Comparison of ENCODE assay signal across 11 mouse cellular contexts in the genomic region with DNA sequence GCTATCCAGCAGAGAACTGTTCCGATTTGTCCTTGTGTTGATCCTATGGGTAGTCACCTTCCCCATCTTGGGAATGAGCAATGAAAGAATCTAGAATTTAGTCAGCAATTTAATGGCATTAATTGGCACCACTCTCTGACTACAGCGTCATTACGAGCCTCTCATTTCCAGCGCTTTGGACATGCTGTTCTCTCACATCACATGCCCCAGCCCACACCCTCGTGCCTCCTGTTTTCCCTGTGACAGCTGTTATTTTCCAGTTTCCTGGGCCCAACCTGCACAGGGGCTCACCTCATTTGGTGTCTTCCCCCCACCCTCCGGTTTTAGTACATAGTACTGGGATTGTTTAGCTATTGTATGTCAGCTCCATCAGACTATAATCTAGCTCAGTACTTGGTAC. TPM values are rescaled to one million over a fixed set of nuclear protein-coding genes. Genes with fewer than 3 reads are reported as not detected.
DNase-seq lines count a peak whose midpoint lies in the region; ATAC-seq and TF ChIP-seq lines count a peak whose summit lies in the region.
"Had no signal": no experiment of that assay in that cellular context is flagged by ENCODE, and none has a peak within 500 bp of the region (broad histone marks: within the 10 kb centered on the region; RNA-seq: fewer than 3 reads in every experiment).

No protein-coding gene starts in this region.

- peak overlapping the region; percentile 97 for H3K27ac ChIP-seq in gastrocnemius, adult 2 months
- H3K27ac ChIP-seq in lung, embryonic 15.5 days: no peak overlapping the region
- no peak overlapping the region for H3K27ac ChIP-seq in hindbrain, embryonic 12.5 days
- no peak overlapping the region for H3K27ac ChIP-seq in neural tube, embryonic 14.5 days (ENCODE audit: low read depth, low read length)

- WGBS in lung, embryonic 15.5 days: 54% methylated on average over 6 of the region's 6 CpGs
- 61% methylated on average over 6 of the region's 6 CpGs for WGBS in hindbrain, embryonic 12.5 days
- 48% methylated on average over 6 of the region's 6 CpGs for WGBS in neural tube, embryonic 14.5 days

- no peak for ATAC-seq in lung, embryonic 15.5 days (ENCODE audit: borderline replicate concordance, extremely low read depth, low FRiP score, low TSS enrichment)
- ATAC-seq in hindbrain, embryonic 12.5 days (ENCODE audit: low FRiP score): no peak
- no peak for ATAC-seq in neural tube, embryonic 14.5 days (ENCODE audit: low read depth)

- peaks cover 42% of the 10 kb centered on the region for H3K4me1 ChIP-seq in lung, embryonic 15.5 days
- H3K4me1 ChIP-seq in hindbrain, embryonic 12.5 days: peaks cover 39% of the 10 kb centered on the region
- H3K4me1 ChIP-seq in neural tube, embryonic 14.5 days (ENCODE audit: control insufficient read depth, insufficient read depth, low read length): peaks cover 32% of the 10 kb centered on the region

- no peak for DNase-seq in gastrocnemius, adult 2 months
- no peak for DNase-seq in gastrocnemius, postnatal 4 days (ENCODE audit: low spot score in 2 of 2)
- DNase-seq in lung, postnatal 36 days: no peak
- no peak for DNase-seq in adipocyte (ENCODE audit: low spot score)
- no peak for DNase-seq in right cerebral cortex, postnatal 36 days (ENCODE audit: low spot score in 2 of 2)
- DNase-seq: B cell, adult 2 months; kidney, adult 9 months; left cerebral cortex, postnatal 4 days had no signal

- intact Hi-C loops in gastrocnemius, adult 2 months (cut with DNase I): loop anchor here (5.0 kb wide), 4 partner anchors 83 to 448 kb away; no protein-coding TSS in a partner anchor

- peak overlapping the region; percentile 84 for H3K4me3 ChIP-seq in gastrocnemius, adult 2 months
- no peak overlapping the region for H3K4me3 ChIP-seq in lung, embryonic 15.5 days
- H3K4me3 ChIP-seq in hindbrain, embryonic 12.5 days: no peak overlapping the region
- H3K4me3 ChIP-seq in neural tube, embryonic 14.5 days (ENCODE audit: low read depth, low read length): no peak overlapping the region

- no peak overlapping the region for H3K9ac ChIP-seq in lung, embryonic 15.5 days
- H3K9ac ChIP-seq in hindbrain, embryonic 12.5 days: no peak overlapping the region
- no peak overlapping the region for H3K9ac ChIP-seq in neural tube, embryonic 14.5 days (replicated peaks; ENCODE audit: low read depth, low read length)

- no peaks in the 10 kb centered on the region for H3K36me3 ChIP-seq in lung, embryonic 15.5 days
- H3K36me3 ChIP-seq in hindbrain, embryonic 12.5 days: no peaks in the 10 kb centered on the region
- no peaks in the 10 kb centered on the region for H3K36me3 ChIP-seq in neural tube, embryonic 14.5 days (ENCODE audit: control insufficient read depth, insufficient read depth, low read length)

- no peaks in the 10 kb centered on the region for H3K9me3 ChIP-seq in lung, embryonic 15.5 days
- no peaks in the 10 kb centered on the region for H3K9me3 ChIP-seq in hindbrain, embryonic 12.5 days (replicated peaks)
- H3K9me3 ChIP-seq in neural tube, embryonic 14.5 days (ENCODE audit: control insufficient read depth, low read length): no peaks in the 10 kb centered on the region

- H3K27me3 ChIP-seq in lung, embryonic 15.5 days: no peaks in the 10 kb centered on the region
- peaks cover 8% of the 10 kb centered on the region; the same call in 1 of the 2 replicates for H3K27me3 ChIP-seq in hindbrain, embryonic 12.5 days
- H3K27me3 ChIP-seq in neural tube, embryonic 14.5 days (ENCODE audit: control insufficient read depth, insufficient read depth, low read length): no peaks in the 10 kb centered on the region

- peak overlapping the region; percentile 84; the same call in 1 of the 2 replicates for H3K4me2 ChIP-seq in lung, embryonic 15.5 days
- 0 out of 2 replicates have a peak overlapping the region, but pooled peaks have one; percentile 89 for H3K4me2 ChIP-seq in hindbrain, embryonic 12.5 days (replicated peaks)
- peak overlapping the region; percentile 93; the same call in 1 of the 2 replicates for H3K4me2 ChIP-seq in neural tube, embryonic 14.5 days (ENCODE audit: low read depth, low read length)

- TF ChIP-seq CTCF in gastrocnemius, adult 2 months (IDR thresholded peaks at IDR 0.05): no peak

RNA-seq across cellular contexts. Expression of a gene that starts 1.2 kb away (rescaled TPM):
- 10 to 100 TPM; 12.5 to 26.8 TPM for total RNA-seq in gastrocnemius, adult 2 months (2021)
- 10 to 100 TPM; 47.6 to 59.3 TPM for total RNA-seq in gastrocnemius, postnatal 4 days (2021)
- 23.6 and 25.7 TPM in 2 replicates for polyA plus RNA-seq in lung, embryonic 15.5 days (2015; fragmentation: Nextera tagmentation; extraction: Ambion mirVana)
- polyA plus RNA-seq in hindbrain, embryonic 12.5 days (2016; fragmentation: Nextera tagmentation; extraction: Ambion mirVana): 38.1 and 39.9 TPM in 2 replicates
- polyA plus RNA-seq in neural tube, embryonic 14.5 days (2014; fragmentation: Nextera tagmentation; extraction: Ambion mirVana): 41.7 and 43.5 TPM in 2 replicates

RNA-seq across cellular contexts. Expression of a gene that starts 25.3 kb away (rescaled TPM):
- 1 to 10 TPM; 4.9 to 5.1 TPM for total RNA-seq in gastrocnemius, adult 2 months (2021)
- 1 to 10 TPM; 7.8 to 9.8 TPM for total RNA-seq in gastrocnemius, postnatal 4 days (2021)
- 15.6 and 16.7 TPM in 2 replicates for polyA plus RNA-seq in lung, embryonic 15.5 days (2015; fragmentation: Nextera tagmentation; extraction: Ambion mirVana)
- 11.9 and 12.5 TPM in 2 replicates for polyA plus RNA-seq in hindbrain, embryonic 12.5 days (2016; fragmentation: Nextera tagmentation; extraction: Ambion mirVana)
- polyA plus RNA-seq in neural tube, embryonic 14.5 days (2014; fragmentation: Nextera tagmentation; extraction: Ambion mirVana): 15.5 and 16.4 TPM in 2 replicates

RNA-seq across cellular contexts. Expression of a gene that starts 34.0 kb away (rescaled TPM):
- total RNA-seq in gastrocnemius, adult 2 months (2021): 1 to 10 TPM; 3.0 to 3.9 TPM
- total RNA-seq in gastrocnemius, postnatal 4 days (2021): 10 to 100 TPM; 41.2 to 41.5 TPM
- polyA plus RNA-seq in lung, embryonic 15.5 days (2015; fragmentation: Nextera tagmentation; extraction: Ambion mirVana): 15.1 and 15.2 TPM in 2 replicates
- 112 and 115 TPM in 2 replicates for polyA plus RNA-seq in hindbrain, embryonic 12.5 days (2016; fragmentation: Nextera tagmentation; extraction: Ambion mirVana)
- 51.8 and 64.3 TPM in 2 replicates for polyA plus RNA-seq in neural tube, embryonic 14.5 days (2014; fragmentation: Nextera tagmentation; extraction: Ambion mirVana)

RNA-seq across cellular contexts. Expression of a gene that starts 52.7 kb away (rescaled TPM):
- 1 to 10 TPM in 1 of 2 experiments, under 1 TPM in 1; 0.69 to 1.1 TPM for total RNA-seq in gastrocnemius, adult 2 months (2021)
- total RNA-seq in gastrocnemius, postnatal 4 days (2021): 1 to 10 TPM; 1.8 to 2.6 TPM
- polyA plus RNA-seq in lung, embryonic 15.5 days (2015; fragmentation: Nextera tagmentation; extraction: Ambion mirVana): 2.5 and 3.0 TPM in 2 replicates
- 7.6 and 8.1 TPM in 2 replicates for polyA plus RNA-seq in hindbrain, embryonic 12.5 days (2016; fragmentation: Nextera tagmentation; extraction: Ambion mirVana)
- polyA plus RNA-seq in neural tube, embryonic 14.5 days (2014; fragmentation: Nextera tagmentation; extraction: Ambion mirVana): 3.9 and 4.2 TPM in 2 replicates
